Mouse (Mus musculus): ENCODE measurements at regions not wholly inside any gene's neighbourhood (a gene's known extent, or its start where the extent isn't known, plus 50 kb on each side); places are given as distances from the start of the nearest gene placed in this dataset.

GRCm38 (mm10) chr3:20695322-20695859 is 328.4 kb upstream of the Agtr1b start:
- TF ChIP-seq USF1 (IDR thresholded peaks at IDR 0.05; ENCODE audit: low read depth) = no peak
- no peak for TF ChIP-seq CTCF (IDR thresholded peaks at IDR 0.05; ENCODE audit: control insufficient read depth, insufficient read depth, insufficient read length)
- TF ChIP-seq MAX (IDR thresholded peaks at IDR 0.05) = no peak
- no peak for TF ChIP-seq CEBPB (IDR thresholded peaks at IDR 0.05; ENCODE audit: low read depth)
- no peak for TF ChIP-seq MYOD1 (IDR thresholded peaks at IDR 0.05; ENCODE audit: control insufficient read depth, insufficient read length, low read depth)
- no peak for TF ChIP-seq MYOG (IDR thresholded peaks at IDR 0.05; ENCODE audit: control insufficient read depth, extremely low read depth, insufficient read length)
- TF ChIP-seq FOSL1 (IDR thresholded peaks at IDR 0.05; ENCODE audit: insufficient read depth, low read length, poor library complexity, severe bottlenecking) = no peak
- H3ac ChIP-seq (ENCODE audit: control insufficient read depth, insufficient read length, low read depth) = no peak overlapping the region
- H3K36me3 ChIP-seq (ENCODE audit: control insufficient read depth, insufficient read depth) = no peaks in the 10 kb centered on the region
- H3K79me2 ChIP-seq (ENCODE audit: control insufficient read depth, insufficient read depth) = no peaks in the 10 kb centered on the region
- no peak overlapping the region for H3K4me3 ChIP-seq (ENCODE audit: insufficient read depth, poor library complexity, severe bottlenecking)
- no peaks in the 10 kb centered on the region for H3K27me3 ChIP-seq (ENCODE audit: control insufficient read depth, insufficient read depth, insufficient read length)
- no peaks in the 10 kb centered on the region for H3K79me3 ChIP-seq (ENCODE audit: low read depth)

- no peaks in the 10 kb centered on the region for H3K79me3 ChIP-seq (ENCODE audit: low read depth)
- no peak overlapping the region for H3K4me3 ChIP-seq (ENCODE audit: insufficient read depth, poor library complexity, severe bottlenecking)
- H3ac ChIP-seq (ENCODE audit: control insufficient read depth, insufficient read length, low read depth) = no peak overlapping the region
- H3K36me3 ChIP-seq (ENCODE audit: control insufficient read depth, insufficient read depth) = no peaks in the 10 kb centered on the region
- no peaks in the 10 kb centered on the region for H3K79me2 ChIP-seq (ENCODE audit: control insufficient read depth, insufficient read depth)
- TF ChIP-seq MAX (IDR thresholded peaks at IDR 0.05) (no peak), USF1 (IDR thresholded peaks at IDR 0.05; ENCODE audit: low read depth) (no peak), MYOG (IDR thresholded peaks at IDR 0.05; ENCODE audit: control insufficient read depth, extremely low read depth, insufficient read length) (no peak), CEBPB (IDR thresholded peaks at IDR 0.05; ENCODE audit: low read depth) (no peak), CTCF (IDR thresholded peaks at IDR 0.05; ENCODE audit: control insufficient read depth, insufficient read depth, insufficient read length) (no peak), FOSL1 (IDR thresholded peaks at IDR 0.05; ENCODE audit: insufficient read depth, low read length, poor library complexity, severe bottlenecking) (no peak), MYOD1 (IDR thresholded peaks at IDR 0.05; ENCODE audit: control insufficient read depth, insufficient read length, low read depth) (no peak)
- H3K27me3 ChIP-seq (ENCODE audit: control insufficient read depth, insufficient read depth, insufficient read length) = no peaks in the 10 kb centered on the region
Measured at GRCm38 (mm10) chr3:20680944-20681494, 314.0 kb upstream of the Agtr1b start.

DNA sequence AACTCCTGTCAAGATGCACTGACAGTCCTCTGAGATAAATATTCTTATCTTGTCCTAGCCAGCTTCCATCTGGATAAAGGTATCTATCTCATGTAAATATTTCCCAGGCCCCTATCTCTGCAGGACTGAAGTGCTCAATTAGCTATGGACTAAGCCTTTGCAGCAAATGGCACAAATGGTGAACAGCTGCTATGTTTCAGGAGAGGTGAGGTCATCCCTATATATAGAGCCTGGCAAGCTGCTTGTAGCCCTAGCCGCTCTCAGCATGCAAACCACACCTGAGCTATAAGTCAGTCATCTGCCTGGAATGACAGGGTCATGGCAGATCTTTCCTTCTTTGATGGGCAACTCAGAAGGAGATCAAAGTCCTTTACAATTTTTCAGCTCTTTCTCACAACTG is 294.9 kb upstream of the Agtr1b start:
- H3K79me2 ChIP-seq (ENCODE audit: control insufficient read depth, insufficient read depth) = no peaks in the 10 kb centered on the region
- no peaks in the 10 kb centered on the region for H3K36me3 ChIP-seq (ENCODE audit: control insufficient read depth, insufficient read depth)

GRCm38 (mm10) chr3:20655345-20655744 is 288.4 kb upstream of the Agtr1b start:
- H3K79me2 ChIP-seq (ENCODE audit: control insufficient read depth, insufficient read depth) = no peaks in the 10 kb centered on the region
- H3K36me3 ChIP-seq (ENCODE audit: control insufficient read depth, insufficient read depth) = no peaks in the 10 kb centered on the region
- H3K4me3 ChIP-seq (ENCODE audit: insufficient read depth, poor library complexity, severe bottlenecking) = no peak overlapping the region
- no peaks in the 10 kb centered on the region for H3K27me3 ChIP-seq (ENCODE audit: control insufficient read depth, insufficient read depth, insufficient read length)
- no peaks in the 10 kb centered on the region for H3K79me3 ChIP-seq (ENCODE audit: low read depth)
- TF ChIP-seq USF1 (IDR thresholded peaks at IDR 0.05; ENCODE audit: low read depth) (no peak), FOSL1 (IDR thresholded peaks at IDR 0.05; ENCODE audit: insufficient read depth, low read length, poor library complexity, severe bottlenecking) (no peak), MAX (IDR thresholded peaks at IDR 0.05) (no peak), CEBPB (IDR thresholded peaks at IDR 0.05; ENCODE audit: low read depth) (no peak), MYOD1 (IDR thresholded peaks at IDR 0.05; ENCODE audit: control insufficient read depth, insufficient read length, low read depth) (no peak), CTCF (IDR thresholded peaks at IDR 0.05; ENCODE audit: control insufficient read depth, insufficient read depth, insufficient read length) (no peak), MYOG (IDR thresholded peaks at IDR 0.05; ENCODE audit: control insufficient read depth, extremely low read depth, insufficient read length) (no peak)
- H3ac ChIP-seq (ENCODE audit: control insufficient read depth, insufficient read length, low read depth) = no peak overlapping the region

More for the DNA sequence above, 294.9 kb upstream of the Agtr1b start:
- H3K27me3 ChIP-seq (ENCODE audit: control insufficient read depth, insufficient read depth, insufficient read length) = no peaks in the 10 kb centered on the region
- no peak overlapping the region for H3ac ChIP-seq (ENCODE audit: control insufficient read depth, insufficient read length, low read depth)
- H3K79me3 ChIP-seq (ENCODE audit: low read depth) = no peaks in the 10 kb centered on the region
- H3K4me3 ChIP-seq (ENCODE audit: insufficient read depth, poor library complexity, severe bottlenecking) = no peak overlapping the region
- TF ChIP-seq USF1 (IDR thresholded peaks at IDR 0.05; ENCODE audit: low read depth) = no peak
- no peak for TF ChIP-seq CEBPB (IDR thresholded peaks at IDR 0.05; ENCODE audit: low read depth)

All from C2C12 (cell line).